Mouse (Mus musculus) fat pad, adult 2 months (tissue): ENCODE measurements around the gene Omt2b.
"Not testable (repeated sequence)": the region's sequence is repeated elsewhere in the genome, so short reads cannot be mapped to it uniquely, and the experiment has no call there.

Experiments
- DNase-seq: peaks from one replicate; pipeline ENCODE4 v3.0.0-alpha.2; 2011; ENCODE audit warnings: low read depth, low spot score; ENCODE audit errors: extremely low read depth

Omt2b gene

GRCm38 (mm10) chr9:78327289-78327688 lies at the start of gene Omt2b:
Gene Omt2b, plus strand, starts transcription at chr9:78327589.
- DNase-seq = not testable (repeated sequence)

- not testable (repeated sequence) for DNase-seq
These were observed 45.2 kb upstream of the Omt2b start for GRCm38 (mm10) chr9:78282002-78282711.

- not testable (repeated sequence) for DNase-seq
These were observed 38.3 kb upstream of the Omt2b start for GRCm38 (mm10) chr9:78289063-78289462.

DNA sequence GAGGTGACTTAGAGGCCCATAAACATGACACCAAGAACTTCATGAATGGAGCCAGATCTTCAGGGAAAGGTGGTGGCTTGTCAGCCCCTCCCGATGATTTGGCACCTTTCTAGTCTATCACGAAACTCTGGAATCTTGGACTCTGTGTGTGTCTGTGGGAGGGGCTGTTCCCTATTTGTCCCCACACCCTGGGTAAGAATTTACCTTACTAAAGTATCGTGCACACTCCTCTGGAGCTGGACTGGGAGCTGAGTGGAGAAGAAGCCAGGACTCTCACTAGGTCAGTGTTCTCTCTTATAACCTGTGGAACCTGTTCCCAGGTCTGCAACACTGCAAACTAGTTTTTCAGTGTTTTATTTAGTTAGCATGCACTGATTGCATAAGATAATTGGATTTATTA lies 37.7 kb upstream of the Omt2b start, which contains the start of gene Gm10639:
TSS of gene Gm10639 (plus strand) at position 201 of the 400 bp plus-strand sequence.
- DNase-seq = peak; percentile 14

- DNase-seq = not testable (repeated sequence)
These were observed 34.9 kb upstream of the Omt2b start for GRCm38 (mm10) chr9:78292462-78292861.

DNA sequence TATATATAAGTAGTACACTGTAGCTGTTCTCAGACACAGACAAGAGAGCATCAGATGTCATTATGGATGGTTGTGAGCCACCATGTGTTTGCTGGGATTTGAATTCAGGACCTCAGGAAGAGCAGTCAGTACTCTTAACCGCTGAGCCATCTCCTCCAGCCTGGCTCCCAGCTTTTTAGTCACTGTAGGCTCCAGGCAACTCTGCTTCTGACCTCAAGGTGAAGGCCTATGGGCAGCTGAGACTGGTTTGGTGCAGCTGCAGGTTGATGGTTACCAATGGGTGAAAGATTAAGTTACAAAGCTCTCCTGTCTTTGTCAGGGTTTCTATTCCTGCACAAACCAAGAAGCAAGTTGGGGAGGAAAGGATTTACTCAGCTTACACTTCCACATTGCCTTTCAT lies 33.7 kb upstream of the Omt2b start:
- DNase-seq = not testable (repeated sequence)

- DNase-seq = not testable (repeated sequence)
These were observed 32.6 kb upstream of the Omt2b start for GRCm38 (mm10) chr9:78294781-78295180.

DNA sequence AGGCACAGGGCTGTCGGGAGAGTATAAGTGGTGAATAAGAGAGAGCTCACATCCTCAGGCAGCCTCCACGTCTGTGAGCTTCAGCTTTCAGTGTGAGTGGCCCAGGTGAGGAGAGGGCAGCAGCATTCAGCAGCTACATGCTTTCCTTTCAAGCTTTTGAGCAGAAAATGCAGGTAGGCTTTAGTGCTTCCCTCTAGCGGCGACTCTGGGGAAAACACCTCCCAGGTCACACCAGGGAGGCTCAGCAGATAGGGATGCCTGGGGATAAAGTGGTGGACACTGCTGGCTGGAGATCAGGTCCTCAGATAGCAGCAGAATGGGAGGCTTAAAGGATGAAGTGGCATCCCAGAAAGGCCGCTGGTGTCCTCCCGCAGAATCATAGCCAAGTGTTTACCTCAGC lies 31.3 kb upstream of the Omt2b start:
- not testable (repeated sequence) for DNase-seq

DNA sequence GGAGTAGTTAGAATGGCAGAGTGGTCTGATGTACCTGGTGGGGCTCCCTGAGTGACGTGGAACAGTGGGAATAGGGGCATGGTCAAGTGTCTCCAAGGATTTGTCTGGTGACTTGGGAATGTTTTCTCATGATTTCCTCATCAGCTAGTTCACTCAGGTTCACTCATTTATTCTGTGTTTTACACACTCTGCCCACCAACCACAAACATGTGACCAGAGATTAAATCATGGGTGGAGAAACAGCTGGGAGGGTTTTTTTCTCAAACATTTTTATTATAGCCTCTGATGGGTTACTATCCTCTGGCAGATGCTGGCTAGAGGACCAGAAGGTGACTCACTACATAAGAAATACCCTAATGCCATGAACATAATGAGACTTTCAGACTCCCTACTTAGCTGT lies 29.2 kb upstream of the Omt2b start:
- no peak for DNase-seq

- not testable (repeated sequence) for DNase-seq
These were observed 28.2 kb upstream of the Omt2b start for GRCm38 (mm10) chr9:78299143-78299542.

DNA sequence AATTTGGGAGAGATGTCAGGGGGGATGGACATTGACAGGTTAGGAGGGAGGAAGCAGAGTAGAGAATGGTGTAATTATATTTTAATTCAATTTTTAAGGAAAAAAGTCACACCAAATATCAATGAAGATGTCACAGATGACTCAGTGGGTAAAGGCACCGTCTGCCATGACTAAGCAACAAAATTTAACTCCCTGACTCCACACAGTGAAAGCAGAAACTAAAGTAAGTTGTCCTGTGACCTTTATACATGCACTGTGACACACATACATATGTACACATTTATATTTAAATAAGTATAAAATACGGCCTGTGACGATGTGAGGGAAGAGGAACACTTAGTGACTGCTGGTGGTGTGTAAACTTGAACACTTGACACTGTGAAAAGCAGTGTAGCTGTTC lies 19.3 kb upstream of the Omt2b start:
- not testable (repeated sequence) for DNase-seq

- no peak for DNase-seq
These were observed 12.7 kb upstream of the Omt2b start, which contains the start of gene Omt2a for GRCm38 (mm10) chr9:78314696-78315095. Gene Omt2a, minus strand, starts transcription at chr9:78314796.

DNA sequence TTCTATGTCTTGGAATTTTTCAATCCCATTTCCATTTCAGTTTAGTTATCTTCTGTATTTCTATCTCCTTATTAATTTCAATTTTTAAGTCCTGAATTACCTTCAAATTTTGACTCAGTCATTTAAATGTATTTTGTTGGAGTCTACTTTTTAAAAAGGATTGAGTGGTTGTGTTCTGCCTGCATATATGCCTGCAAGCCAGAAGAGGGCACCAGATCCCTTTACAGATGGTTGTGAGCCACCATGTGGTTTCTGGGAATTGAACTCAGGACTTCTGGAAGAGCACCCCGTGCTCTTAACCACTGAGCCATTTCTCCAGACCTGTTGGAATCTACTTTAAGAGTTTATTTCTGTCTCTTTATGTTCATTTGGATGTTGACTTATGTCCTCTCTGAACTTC lies 7.9 kb upstream of the Omt2b start:
- DNase-seq = no peak

GRCm38 (mm10) chr9:78337050-78337449 lies 9.7 kb downstream of the Omt2b start:
- DNase-seq = not testable (repeated sequence)

- not testable (repeated sequence) for DNase-seq
These were observed 12.9 kb downstream of the Omt2b start for GRCm38 (mm10) chr9:78340324-78340723.

- DNase-seq = not testable (repeated sequence)
These were observed 15.1 kb downstream of the Omt2b start for GRCm38 (mm10) chr9:78342494-78342893.

DNA sequence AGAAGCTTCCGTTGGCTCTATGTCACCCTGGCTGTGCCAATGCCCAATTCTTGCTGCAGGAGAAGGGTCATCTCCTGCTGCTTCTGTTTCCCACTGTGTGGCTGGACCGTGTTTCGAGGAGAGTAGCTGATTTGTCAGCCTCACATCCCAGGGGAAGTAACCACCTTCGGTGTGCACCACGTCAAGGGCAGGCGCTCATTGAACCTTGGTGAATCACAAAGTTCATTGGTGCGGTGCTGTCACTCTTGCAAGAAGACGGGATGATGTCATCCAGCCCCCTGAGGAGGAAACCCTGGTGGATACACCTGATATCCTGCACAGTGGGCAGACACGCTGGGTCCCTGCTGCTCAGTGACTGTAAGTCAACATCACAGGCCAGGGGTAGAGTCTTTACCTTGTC lies 15.7 kb downstream of the Omt2b start:
- not testable (repeated sequence) for DNase-seq

DNA sequence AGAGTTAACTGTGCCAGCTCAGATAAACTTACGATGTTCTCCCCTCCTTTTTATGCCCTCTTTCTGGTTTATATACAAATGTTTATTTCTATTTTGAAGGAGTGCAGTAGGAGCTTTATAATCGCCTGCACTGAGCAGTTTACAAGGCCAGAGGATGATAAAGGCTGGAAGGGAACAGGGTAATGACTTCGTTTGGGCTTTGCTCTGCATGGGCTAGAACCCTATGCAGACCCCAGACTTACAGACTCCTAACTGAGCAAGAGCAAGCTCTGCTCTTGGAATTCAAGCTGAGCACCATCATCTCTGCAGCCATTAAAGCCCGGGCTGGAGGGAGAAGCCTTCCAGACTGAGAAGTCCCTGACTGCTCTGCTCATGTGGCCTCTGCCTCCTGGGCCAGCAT lies 17.8 kb downstream of the Omt2b start:
- DNase-seq = not testable (repeated sequence)

GRCm38 (mm10) chr9:78347004-78347403 lies 19.6 kb downstream of the Omt2b start:
- peak; percentile 10 for DNase-seq

DNA sequence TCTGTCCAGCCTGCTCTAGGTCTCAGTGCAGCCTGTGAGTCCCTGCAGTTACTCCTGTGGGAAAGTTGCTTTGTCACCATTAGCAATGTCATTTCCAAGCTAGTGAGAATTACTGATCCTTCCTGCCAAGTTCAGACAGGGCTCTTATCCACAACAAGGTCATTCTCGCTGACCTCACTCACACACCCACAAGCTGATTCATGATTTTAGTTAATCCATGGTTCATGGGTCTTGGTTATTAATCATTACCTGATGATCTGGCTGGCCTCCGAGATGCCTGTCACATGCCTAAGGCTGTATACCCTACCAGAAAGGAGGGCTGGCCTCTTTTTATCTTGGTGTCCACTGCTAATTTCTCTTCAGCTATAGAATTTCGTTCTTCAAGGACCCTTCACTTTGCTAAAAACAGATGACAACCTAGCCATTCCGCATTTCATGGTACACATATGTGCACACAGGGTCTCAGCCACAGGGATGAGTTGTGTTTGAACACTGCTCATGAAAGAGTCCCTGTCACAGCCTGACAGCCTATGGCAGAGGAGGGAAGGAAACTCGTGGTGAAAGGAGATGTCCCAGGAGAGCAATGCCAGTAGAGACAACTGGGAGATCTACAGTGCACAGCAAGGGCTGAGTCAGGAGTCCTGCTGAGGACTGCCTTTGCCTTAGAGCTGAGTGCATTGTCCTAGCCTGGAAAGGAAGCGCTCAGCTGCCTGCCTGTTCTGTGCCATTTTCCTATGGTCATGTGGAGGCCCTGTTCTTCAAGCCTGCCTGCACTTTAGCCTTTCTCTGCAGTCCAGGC lies 21.0 kb downstream of the Omt2b start:
- not testable (repeated sequence) for DNase-seq

DNA sequence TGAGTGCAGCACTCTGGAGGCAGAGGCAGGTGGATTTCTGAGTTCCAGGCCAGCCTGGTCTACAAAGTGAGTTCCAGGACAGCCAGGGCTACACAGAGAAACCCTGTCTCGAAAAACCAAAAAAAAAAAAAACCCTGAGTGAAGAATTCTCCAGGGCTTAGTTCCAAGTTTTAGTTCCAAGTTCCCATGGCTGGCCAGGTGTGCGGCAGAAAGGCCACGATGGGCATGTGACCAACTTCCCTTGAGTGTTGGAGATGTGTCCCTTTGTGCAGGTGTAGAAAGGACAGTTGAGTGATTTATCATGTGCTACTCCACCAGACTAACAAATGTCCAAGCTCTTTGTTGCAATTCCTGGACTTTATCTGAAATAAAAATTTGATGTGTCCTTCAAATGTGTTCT lies 21.8 kb downstream of the Omt2b start:
- DNase-seq = not testable (repeated sequence)

GRCm38 (mm10) chr9:78350007-78350406 lies 22.6 kb downstream of the Omt2b start:
- DNase-seq = not testable (repeated sequence)
